ENCODE assay signal across 11 mouse cellular contexts in genomic region chr9:25177201-25177600, GRCm38 (mm10). TPM values are rescaled to one million over a fixed set of nuclear protein-coding genes. Genes with fewer than 3 reads are reported as not detected.
DNase-seq lines count a peak whose midpoint lies in the region; ATAC-seq lines count a peak whose summit lies in the region.
"Had no signal": no experiment of that assay in that cellular context is flagged by ENCODE, and none has a peak within 500 bp of the region (broad histone marks: within the 10 kb centered on the region; RNA-seq: fewer than 3 reads in every experiment).

No protein-coding gene starts in this region.

- H3K4me2 ChIP-seq in hindbrain, embryonic 13.5 days, result no peak overlapping the region
- no peak overlapping the region for H3K4me2 ChIP-seq in hindbrain, embryonic 12.5 days (replicated peaks)

- WGBS in hindbrain, embryonic 13.5 days, result 92% methylated on average over 5 of the region's 5 CpGs
- WGBS in hindbrain, embryonic 12.5 days, result 82% methylated on average over 5 of the region's 5 CpGs

- no peak for ATAC-seq in hindbrain, embryonic 13.5 days (ENCODE audit: low FRiP score)
- ATAC-seq in hindbrain, embryonic 12.5 days (ENCODE audit: low FRiP score), result no peak
- ATAC-seq: midbrain, embryonic 16.5 days had no signal

- H3K4me3 ChIP-seq in hindbrain, embryonic 13.5 days, result no peak overlapping the region
- no peak overlapping the region for H3K4me3 ChIP-seq in hindbrain, embryonic 12.5 days

- no peak overlapping the region for H3K27ac ChIP-seq in hindbrain, embryonic 13.5 days
- no peak overlapping the region for H3K27ac ChIP-seq in hindbrain, embryonic 12.5 days

- no peaks in the 10 kb centered on the region for H3K27me3 ChIP-seq in hindbrain, embryonic 13.5 days
- H3K27me3 ChIP-seq in hindbrain, embryonic 12.5 days, result no peaks in the 10 kb centered on the region

- H3K9me3 ChIP-seq in hindbrain, embryonic 13.5 days, result no peaks in the 10 kb centered on the region
- no peaks in the 10 kb centered on the region for H3K9me3 ChIP-seq in hindbrain, embryonic 12.5 days (replicated peaks)

- H3K4me1 ChIP-seq in hindbrain, embryonic 13.5 days (replicated peaks), result 0 out of 2 replicates have a peak, but pooled peaks cover 4% of the 10 kb centered on the region
- no peaks in the 10 kb centered on the region for H3K4me1 ChIP-seq in hindbrain, embryonic 12.5 days

- H3K9ac ChIP-seq in hindbrain, embryonic 13.5 days, result no peak overlapping the region
- no peak overlapping the region for H3K9ac ChIP-seq in hindbrain, embryonic 12.5 days

- H3K36me3 ChIP-seq in hindbrain, embryonic 13.5 days, result no peaks in the 10 kb centered on the region
- H3K36me3 ChIP-seq in hindbrain, embryonic 12.5 days, result no peaks in the 10 kb centered on the region

- DNase-seq in adrenal gland, postnatal 14 days, result peak; percentile 15
- no peak for DNase-seq in adrenal gland, postnatal 36 days
- peak; percentile 12 for DNase-seq in lung, postnatal 25 days (ENCODE audit: low spot score)
- no peak for DNase-seq in lung, postnatal 14 days
- peak; percentile 55 for DNase-seq in heart, postnatal 4 days
- DNase-seq in skeletal muscle tissue, adult 2 months (ENCODE audit: low read depth, low spot score), result peak; percentile 66
- DNase-seq: B cell, adult 2 months; cerebellum, adult 9-11 months had no signal

RNA-seq across cellular contexts. Expression of gene Herpud2, which starts 25.6 kb away (rescaled TPM):
- total RNA-seq in adrenal gland, postnatal 14 days (2021), result 39.8 and 45.1 TPM in 2 replicates
- total RNA-seq in adrenal gland, postnatal 36 days (2021), result 10 to 100 TPM; 49.2 to 58.7 TPM
- 10 to 100 TPM; 38.8 to 39.9 TPM for total RNA-seq in heart, postnatal 4 days (2021)
- 33.5 and 35.6 TPM in 2 replicates for polyA plus RNA-seq in hindbrain, embryonic 13.5 days (2015; fragmentation: Nextera tagmentation; extraction: Ambion mirVana)
- polyA plus RNA-seq in hindbrain, embryonic 12.5 days (2016; fragmentation: Nextera tagmentation; extraction: Ambion mirVana), result 43.3 and 48.2 TPM in 2 replicates

Comparison
In these comparisons a context has a peak if more than half of its experiments do, and no peak if none do; other contexts are left out.
1. DNase-seq: peak in adrenal gland, postnatal 14 days (single experiment), lung, postnatal 25 days (single experiment), heart, postnatal 4 days (single experiment) and skeletal muscle tissue, adult 2 months (single experiment); none in adrenal gland, postnatal 36 days (0 of 2) and lung, postnatal 14 days (single experiment).